Mouse (Mus musculus) embryonic facial prominence, embryonic 11.5 days (tissue): ENCODE measurements at regions not wholly inside any gene's neighbourhood (a gene's known extent, or its start where the extent isn't known, plus 50 kb on each side); places are given as distances from the start of the nearest gene placed in this dataset.

Experiments used
- ATAC-seq: fragments of 200-750 bp; cut with Nextera tagmentation; replicated peaks from 2 replicates; pipeline ENCODE4 v1.8.0; 2017; ENCODE audit warnings: low read depth; ENCODE audit not compliant: insufficient number of reproducible peaks, low FRiP score, low TSS enrichment
- DNase-seq: peaks from one replicate; pipeline ENCODE4 v3.0.0-alpha.2; 2015; ENCODE audit warnings: low spot score
- H3K27ac ChIP-seq: fragments of 300-500 bp; sonication (generic); replicated peaks from 2 replicates; pipeline ENCODE4 v1.5.1; 2014; ENCODE audit warnings: mild to moderate bottlenecking, low read depth, low read length, control low read depth
- H3K27me3 ChIP-seq: fragments of 300-500 bp; sonication (generic); 2 replicates; pipeline ENCODE4 v1.6.1; 2014; ENCODE audit warnings: mild to moderate bottlenecking, low read length, moderate library complexity, mixed read lengths; ENCODE audit not compliant: control insufficient read depth, insufficient read depth
- H3K36me3 ChIP-seq: fragments of 300-500 bp; sonication (generic); replicated peaks from 2 replicates; pipeline ENCODE4 v1.6.1; 2014; ENCODE audit warnings: low read depth, mild to moderate bottlenecking, low read length, moderate library complexity, mixed read lengths; ENCODE audit not compliant: control insufficient read depth, insufficient read depth
- H3K4me1 ChIP-seq: fragments of 300-500 bp; sonication (generic); 2 replicates; pipeline ENCODE4 v1.6.1; 2014; ENCODE audit warnings: low read length, mixed read lengths; ENCODE audit not compliant: control insufficient read depth, insufficient read depth
- H3K4me2 ChIP-seq: fragments of 300-500 bp; sonication (generic); 2 replicates; pipeline ENCODE4 v1.6.1; 2014; ENCODE audit warnings: low read depth, mild to moderate bottlenecking, control low read depth, low read length, moderate library complexity
- H3K4me3 ChIP-seq: fragments of 300-500 bp; sonication (generic); 2 replicates; pipeline ENCODE4 v1.5.1; 2014; ENCODE audit warnings: low read depth, low read length, control low read depth
- H3K9ac ChIP-seq: fragments of 300-500 bp; sonication (generic); replicated peaks from 2 replicates; pipeline ENCODE4 v1.6.1; 2014; ENCODE audit warnings: mild to moderate bottlenecking, control low read depth, low read length
- H3K9me3 ChIP-seq: fragments of 300-500 bp; sonication (generic); replicated peaks from 2 replicates; pipeline ENCODE4 v1.6.1; 2016; ENCODE audit warnings: mild to moderate bottlenecking, low read length, inconsistent platforms, mixed read lengths; ENCODE audit not compliant: control insufficient read depth
- WGBS: fragments of 180-500 bp; shearing (Covaris S2); extraction: QIAGEN DNeasy Blood & Tissue Kit; methylation state at CpG from one replicate; pipeline ENCODE4 v1.1.7; 2014; 5-methylcytosine and 5-hydroxymethylcytosine counted together

GRCm38 (mm10) chr8:102223097-102223496 is 562.3 kb downstream of the Cdh11 start:
- no peak for ATAC-seq

GRCm38 (mm10) chr8:102205633-102206032 is 579.8 kb downstream of the Cdh11 start:
- Histone ChIP-seq H3K9me3 (no peaks in the 10 kb centered on the region), H3K4me3 (no peak overlapping the region), H3K36me3 (no peaks in the 10 kb centered on the region), H3K27ac (no peak overlapping the region), H3K4me2 (no peak overlapping the region), H3K27me3 (no peaks in the 10 kb centered on the region), H3K4me1 (no peaks in the 10 kb centered on the region), H3K9ac (no peak overlapping the region)
- WGBS = 95% methylated on average over 1 of the region's 1 CpGs
- DNase-seq (no peak), ATAC-seq (no peak)

More at GRCm38 (mm10) chr8:102223097-102223496, 562.3 kb downstream of the Cdh11 start:
- no peaks in the 10 kb centered on the region for H3K4me1 ChIP-seq
- H3K4me2 ChIP-seq = no peak overlapping the region
- no peak overlapping the region for H3K27ac ChIP-seq
- no peaks in the 10 kb centered on the region for H3K36me3 ChIP-seq
- no peak overlapping the region for H3K9ac ChIP-seq
- no peaks in the 10 kb centered on the region for H3K27me3 ChIP-seq
- no peak overlapping the region for H3K4me3 ChIP-seq
- WGBS = 76% methylated on average over 2 of the region's 2 CpGs
- H3K9me3 ChIP-seq = no peaks in the 10 kb centered on the region
- DNase-seq = no peak

DNA sequence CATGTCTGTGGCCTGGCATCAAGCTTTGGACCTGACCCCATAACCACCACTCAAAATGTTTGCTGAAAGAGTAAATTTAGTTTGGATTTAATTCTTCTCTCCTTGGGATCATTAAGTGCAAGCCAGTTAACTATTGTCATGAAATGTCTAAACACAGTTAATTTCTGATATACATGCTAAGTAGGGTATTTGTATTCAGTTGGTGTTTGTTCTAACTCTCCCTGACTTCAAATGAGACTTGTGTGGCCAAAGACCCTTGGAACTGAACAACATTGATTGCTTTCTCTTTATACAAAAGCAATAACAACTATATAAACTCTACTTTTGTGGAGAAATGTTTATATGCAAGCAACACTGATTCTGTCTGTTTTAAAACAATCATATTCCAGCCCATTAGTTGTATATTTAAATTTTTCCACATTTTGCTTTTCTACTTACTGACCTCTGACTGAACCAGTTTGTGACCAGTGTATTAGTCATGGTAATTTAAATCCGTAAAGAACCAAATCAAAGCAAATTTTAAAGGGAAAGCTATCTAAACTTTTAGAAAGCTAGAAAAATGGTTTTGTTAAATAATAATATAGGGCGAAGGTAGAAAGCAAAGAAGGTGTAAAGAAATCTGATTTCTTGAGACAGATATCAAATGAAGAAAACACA is 625.8 kb downstream of the Cdh11 start:
- DNase-seq (no peak), ATAC-seq (no peak)
- no peak overlapping the region for H3K27ac ChIP-seq
- no peaks in the 10 kb centered on the region for H3K4me1 ChIP-seq
- H3K4me3 ChIP-seq = no peak overlapping the region
- H3K9me3 ChIP-seq = no peaks in the 10 kb centered on the region
- WGBS = 73% methylated on average over 2 of the region's 2 CpGs
- H3K27me3 ChIP-seq = no peaks in the 10 kb centered on the region
- H3K9ac ChIP-seq = no peak overlapping the region
- H3K4me2 ChIP-seq = no peak overlapping the region
- H3K36me3 ChIP-seq = no peaks in the 10 kb centered on the region

DNA sequence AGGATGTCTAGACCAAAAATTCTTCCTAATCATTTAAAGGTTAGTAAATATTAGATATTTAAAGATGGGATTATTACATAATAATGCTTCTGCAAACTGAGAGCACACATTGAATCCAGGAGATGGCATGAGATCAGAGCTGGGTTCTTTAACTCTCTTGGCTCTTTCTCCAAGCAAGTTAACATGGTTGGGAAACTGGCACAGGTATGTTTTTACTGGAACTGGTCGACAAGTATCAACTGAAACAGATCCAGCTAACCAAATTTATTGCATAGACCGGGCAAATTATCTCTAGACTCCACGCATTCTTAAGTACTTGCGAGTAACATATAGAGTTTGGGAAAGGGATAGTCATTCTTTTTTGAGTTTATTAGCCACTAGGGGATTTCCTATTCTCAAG is 666.8 kb downstream of the Cdh11 start:
- H3K4me2 ChIP-seq = no peak overlapping the region
- H3K36me3 ChIP-seq = no peaks in the 10 kb centered on the region
- WGBS = 83% methylated on average over 4 of the region's 4 CpGs
- no peaks in the 10 kb centered on the region for H3K9me3 ChIP-seq
- no peak overlapping the region for H3K27ac ChIP-seq
- no peaks in the 10 kb centered on the region for H3K27me3 ChIP-seq
- ATAC-seq (no peak), DNase-seq (no peak)
- no peak overlapping the region for H3K9ac ChIP-seq
- no peaks in the 10 kb centered on the region for H3K4me1 ChIP-seq
- no peak overlapping the region for H3K4me3 ChIP-seq

GRCm38 (mm10) chr8:102116846-102117403 is 668.5 kb downstream of the Cdh11 start:
- Histone ChIP-seq H3K4me1 (no peaks in the 10 kb centered on the region), H3K9ac (no peak overlapping the region), H3K27me3 (no peaks in the 10 kb centered on the region), H3K4me2 (no peak overlapping the region), H3K36me3 (no peaks in the 10 kb centered on the region), H3K27ac (no peak overlapping the region), H3K9me3 (no peaks in the 10 kb centered on the region), H3K4me3 (no peak overlapping the region)
- WGBS = 82% methylated on average over 6 of the region's 6 CpGs
- no peak for DNase-seq
- ATAC-seq = no peak

- H3K27me3 ChIP-seq = no peaks in the 10 kb centered on the region
- no peak overlapping the region for H3K9ac ChIP-seq
- H3K4me1 ChIP-seq = no peaks in the 10 kb centered on the region
- H3K27ac ChIP-seq = no peak overlapping the region
- no peak overlapping the region for H3K4me2 ChIP-seq
- no peaks in the 10 kb centered on the region for H3K36me3 ChIP-seq
- DNase-seq = peak; percentile 4
- 55% methylated on average over 7 of the region's 7 CpGs for WGBS
- no peak for ATAC-seq
- H3K4me3 ChIP-seq = no peak overlapping the region
- no peaks in the 10 kb centered on the region for H3K9me3 ChIP-seq
Observed at GRCm38 (mm10) chr8:102103773-102104172, 681.7 kb downstream of the Cdh11 start.

- H3K27ac ChIP-seq = no peak overlapping the region
- ATAC-seq (no peak), DNase-seq (no peak)
- no peaks in the 10 kb centered on the region for H3K27me3 ChIP-seq
- H3K4me1 ChIP-seq = no peaks in the 10 kb centered on the region
- H3K9ac ChIP-seq = no peak overlapping the region
- H3K4me3 ChIP-seq = no peak overlapping the region
- H3K9me3 ChIP-seq = no peaks in the 10 kb centered on the region
- 89% methylated on average over 7 of the region's 7 CpGs for WGBS
- no peaks in the 10 kb centered on the region for H3K36me3 ChIP-seq
- H3K4me2 ChIP-seq = no peak overlapping the region
Observed at GRCm38 (mm10) chr8:102096726-102097125, 688.7 kb downstream of the Cdh11 start.

DNA sequence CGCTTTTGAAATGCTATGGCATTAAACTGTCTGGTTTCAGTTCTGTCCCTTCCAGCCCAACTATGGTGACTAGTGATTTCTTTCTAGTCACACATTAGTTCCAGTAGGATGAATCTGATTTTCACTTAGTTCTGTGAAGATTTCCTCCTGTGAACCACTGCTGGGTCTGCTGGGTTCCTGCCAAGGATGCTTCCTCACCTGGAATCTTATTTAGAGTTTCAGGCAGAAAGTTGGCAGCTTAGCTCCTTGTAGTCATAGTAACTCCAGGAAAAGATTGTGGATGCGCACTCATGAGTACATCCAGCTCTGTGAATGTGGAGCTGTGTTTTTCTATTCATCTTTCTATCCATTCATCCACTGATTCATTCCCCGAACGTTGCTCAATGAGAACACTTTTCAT is 699.5 kb downstream of the Cdh11 start:
- no peak for ATAC-seq
- no peak overlapping the region for H3K27ac ChIP-seq
- H3K4me3 ChIP-seq = no peak overlapping the region
- H3K4me1 ChIP-seq = no peaks in the 10 kb centered on the region
- WGBS = 89% methylated on average over 4 of the region's 4 CpGs
- no peak for DNase-seq
- no peak overlapping the region for H3K9ac ChIP-seq
- H3K4me2 ChIP-seq = no peak overlapping the region
- H3K36me3 ChIP-seq = no peaks in the 10 kb centered on the region
- no peaks in the 10 kb centered on the region for H3K9me3 ChIP-seq
- H3K27me3 ChIP-seq = no peaks in the 10 kb centered on the region
